Mouse (Mus musculus): ENCODE measurements around the gene Enc1. TPM values are rescaled to one million over a fixed set of nuclear protein-coding genes. Genes with fewer than 3 reads are reported as not detected.

Enc1 gene
- total and polyA plus RNA-seq, 3 experiments: 3.7 to 7.0 (median 6.4) TPM

DNA sequence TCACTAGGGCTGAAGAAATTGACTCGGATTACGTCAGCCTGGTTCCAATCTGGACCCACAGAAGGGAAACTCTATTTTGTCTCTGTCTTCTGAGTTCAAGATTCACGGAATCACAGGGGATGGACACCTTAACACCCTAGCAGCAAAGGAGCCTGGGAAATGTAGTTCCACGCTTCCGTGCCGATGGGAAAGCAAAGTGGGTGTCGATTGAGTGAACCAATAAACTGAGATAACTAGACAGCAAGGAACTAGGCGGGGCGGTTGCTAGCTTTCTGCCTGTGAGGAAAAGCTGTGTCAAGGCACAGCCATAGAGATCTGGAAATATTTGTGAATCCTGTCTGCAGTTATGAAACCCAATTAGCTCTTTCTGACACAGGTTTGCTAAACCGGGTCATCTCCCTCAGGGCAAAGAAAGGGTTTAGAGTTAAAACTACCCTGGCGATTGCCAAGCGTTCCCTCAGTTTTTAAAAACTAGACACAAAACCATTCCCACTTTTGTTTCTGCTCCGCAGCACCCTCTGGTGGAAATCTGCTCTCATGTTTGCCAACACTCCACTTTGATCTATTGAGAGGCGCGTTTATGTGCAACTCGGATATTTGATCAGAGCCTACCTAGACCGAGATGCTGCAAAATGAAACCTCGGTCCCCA is 35.7 kb upstream of the Enc1 start:
- no peaks in the 10 kb centered on the region for H3K79me2 ChIP-seq (replicated peaks; ENCODE audit: control insufficient read depth, extremely low read depth, insufficient read depth, poor library complexity, severe bottlenecking)
- peak overlapping the region; percentile 44 for H3K4me2 ChIP-seq (ENCODE audit: insufficient read depth, low read depth, poor library complexity, severe bottlenecking)
- TF ChIP-seq USF2 (conservative IDR thresholded peaks at IDR 0.05; ENCODE audit: low read depth, low read length): no peak
- peak; percentile 45; the same call in 1 of the 2 replicates for TF ChIP-seq TCF12 (IDR thresholded peaks at IDR 0.05; ENCODE audit: low read depth, low read length)
- no peak for TF ChIP-seq POLR2A (IDR thresholded peaks at IDR 0.05; ENCODE audit: low read depth, low read length)
- TF ChIP-seq BHLHE40 (IDR thresholded peaks at IDR 0.05; ENCODE audit: low read depth, low read length): peak; percentile 18; the same call in 1 of the 2 replicates
- TF ChIP-seq NRF1 (IDR thresholded peaks at IDR 0.05; ENCODE audit: low read depth, low read length): peak; percentile 27; the same call in 1 of the 2 replicates
- no peak; the same call in 1 of the 2 replicates for TF ChIP-seq EP300 (IDR thresholded peaks at IDR 0.05; ENCODE audit: low read length)
- peak; percentile 54; the same call in 1 of the 2 replicates for TF ChIP-seq MAX (IDR thresholded peaks at IDR 0.05; ENCODE audit: low read length)
- TF ChIP-seq RCOR1 (conservative IDR thresholded peaks at IDR 0.05; ENCODE audit: low read depth, low read length): no peak
- TF ChIP-seq MXI1 (IDR thresholded peaks at IDR 0.05; ENCODE audit: low read depth, low read length): no peak
- no peak for TF ChIP-seq ZKSCAN1 (IDR thresholded peaks at IDR 0.05; ENCODE audit: borderline replicate concordance, low read depth, low read length)
- TF ChIP-seq CHD1 (IDR thresholded peaks at IDR 0.05; ENCODE audit: low read depth, low read length): no peak
- TF ChIP-seq PAX5 (IDR thresholded peaks at IDR 0.05; ENCODE audit: low read length): no peak
- TF ChIP-seq MAFK (IDR thresholded peaks at IDR 0.05; ENCODE audit: insufficient replicate concordance, low read length): no peak
- peak; percentile 97 for TF ChIP-seq HCFC1 (IDR thresholded peaks at IDR 0.05; ENCODE audit: low read depth, low read length)
- TF ChIP-seq CHD2 (IDR thresholded peaks at IDR 0.05; ENCODE audit: low read length): peak; percentile 56
- TF ChIP-seq POLR2AphosphoS2 (IDR thresholded peaks at IDR 0.05; ENCODE audit: low read depth, low read length): no peak
- TF ChIP-seq ZNF384 (IDR thresholded peaks at IDR 0.05; ENCODE audit: low read depth, low read length): no peak
- TF ChIP-seq ZC3H11A (IDR thresholded peaks at IDR 0.05; ENCODE audit: low read depth, low read length): no peak
- TF ChIP-seq ELF1 (IDR thresholded peaks at IDR 0.05; ENCODE audit: low read depth, low read length): peak; percentile 71
- TF ChIP-seq CTCF (conservative IDR thresholded peaks at IDR 0.05 in 1 of 2, IDR thresholded peaks at IDR 0.05 in 1 of 2; ENCODE audit: low read depth in 2 of 2, low read length in 2 of 2): peak; percentile 67 to 78
- TF ChIP-seq USF1 (IDR thresholded peaks at IDR 0.05; ENCODE audit: low read depth, low read length): no peak
- peak; percentile 27; the same call in 1 of the 2 replicates for TF ChIP-seq GABPA (IDR thresholded peaks at IDR 0.05; ENCODE audit: insufficient replicate concordance, low read depth, low read length)
- TF ChIP-seq UBTF (IDR thresholded peaks at IDR 0.05; ENCODE audit: low read depth, low read length): no peak
- no peak for TF ChIP-seq JUN (IDR thresholded peaks at IDR 0.05; ENCODE audit: insufficient read depth, low read depth, low read length)
- peak; percentile 83; the same call in 1 of the 2 replicates for TF ChIP-seq KAT2A (IDR thresholded peaks at IDR 0.05; ENCODE audit: insufficient replicate concordance, low read length)
- TF ChIP-seq NELFE (IDR thresholded peaks at IDR 0.05; ENCODE audit: low read depth, low read length): peak; percentile 21; the same call in 1 of the 2 replicates
- TF ChIP-seq SIN3A (IDR thresholded peaks at IDR 0.05; ENCODE audit: low read length): peak; percentile 55; the same call in 1 of the 2 replicates
- TF ChIP-seq TBP (conservative IDR thresholded peaks at IDR 0.05; ENCODE audit: low read depth, low read length): no peak
- TF ChIP-seq E2F4 (IDR thresholded peaks at IDR 0.05; ENCODE audit: insufficient replicate concordance, low read depth, low read length): no peak
- TF ChIP-seq MEF2A (IDR thresholded peaks at IDR 0.05; ENCODE audit: borderline replicate concordance, low read depth, low read length): 0 out of 2 replicates have a peak, but pooled peaks have one; percentile 19
- peak; percentile 11; the same call in 1 of the 2 replicates for TF ChIP-seq IRF4 (IDR thresholded peaks at IDR 0.05; ENCODE audit: low read depth, low read length)
- TF ChIP-seq ETS1 (conservative IDR thresholded peaks at IDR 0.05; ENCODE audit: low read depth, low read length): 0 out of 2 replicates have a peak, but pooled peaks have one; percentile 19
- TF ChIP-seq ZMIZ1 (IDR thresholded peaks at IDR 0.05; ENCODE audit: low read depth, low read length): no peak
- peak; percentile 67 for TF ChIP-seq SMC3 (IDR thresholded peaks at IDR 0.05; ENCODE audit: low read depth, low read length)
- TF ChIP-seq MYC (IDR thresholded peaks at IDR 0.05; ENCODE audit: low read depth, low read length): no peak
- 0 out of 2 replicates have a peak, but pooled peaks have one; percentile 38 for TF ChIP-seq MAZ (IDR thresholded peaks at IDR 0.05; ENCODE audit: low read depth, low read length)
- no peak for TF ChIP-seq JUND (conservative IDR thresholded peaks at IDR 0.05; ENCODE audit: low read depth, low read length)
- peak; percentile 41 for TF ChIP-seq RAD21 (IDR thresholded peaks at IDR 0.05; ENCODE audit: low read depth, low read length)
- no peaks in the 10 kb centered on the region for H3K9me3 ChIP-seq (replicated peaks; ENCODE audit: low read length)
- peak overlapping the region; percentile 61 for H3K9ac ChIP-seq (ENCODE audit: insufficient read depth, low read depth)
- no peaks in the 10 kb centered on the region for H3K27me3 ChIP-seq (replicated peaks)
- peak overlapping the region; percentile 21 to 41 (median 36) for H3K4me3 ChIP-seq (replicated peaks in 1 of 3; ENCODE audit: low read depth in 2 of 3, low read length in 2 of 3, poor library complexity in 1 of 3)
- 0 out of 2 replicates have a peak overlapping the region, but pooled peaks have one; percentile 29 for H3K27ac ChIP-seq (ENCODE audit: insufficient read depth, low read depth)
- dilution Hi-C loops (cut with MboI; ENCODE audit: extremely low pct_ligation_motif_present, extremely low pct_unique_long_range_greater_than_20kb, low sequenced_read_pairs): no loop called here
- DNase-seq (ENCODE audit: extremely low read depth): peak; percentile 89
- in situ Hi-C loops (cut with MboI; ENCODE audit: low pct_ligation_motif_present, low pct_unique_long_range_greater_than_20kb, low sequenced_read_pairs): no loop called here
- no peaks in the 10 kb centered on the region for H3K36me3 ChIP-seq (replicated peaks in 1 of 2; ENCODE audit: control insufficient read depth in 1 of 2, insufficient read depth in 1 of 2, low read length in 1 of 2)
- H3K4me1 ChIP-seq (ENCODE audit: control insufficient read depth in 1 of 2, insufficient read depth in 2 of 2): peaks cover 0 to 38% of the 10 kb centered on the region in 2 experiments; a peak in 2 of 4 replicates

Data from CH12.LX (cell line).